Mouse (Mus musculus) bone marrow macrophage, adult 2 months (primary cell): ENCODE results near the gene Pdzrn4.

Experiments
- CTCF ChIP-seq: IDR thresholded peaks from 2 replicates; pipeline ENCODE4 v1.5.1; 2012; ENCODE audit warnings: low read depth, mild to moderate bottlenecking, low read length, moderate library complexity
- POLR2A ChIP-seq: IDR thresholded peaks from 2 replicates; pipeline ENCODE4 v1.6.1; 2012; ENCODE audit warnings: mild to moderate bottlenecking, low read depth, low read length, borderline replicate concordance

DNA sequence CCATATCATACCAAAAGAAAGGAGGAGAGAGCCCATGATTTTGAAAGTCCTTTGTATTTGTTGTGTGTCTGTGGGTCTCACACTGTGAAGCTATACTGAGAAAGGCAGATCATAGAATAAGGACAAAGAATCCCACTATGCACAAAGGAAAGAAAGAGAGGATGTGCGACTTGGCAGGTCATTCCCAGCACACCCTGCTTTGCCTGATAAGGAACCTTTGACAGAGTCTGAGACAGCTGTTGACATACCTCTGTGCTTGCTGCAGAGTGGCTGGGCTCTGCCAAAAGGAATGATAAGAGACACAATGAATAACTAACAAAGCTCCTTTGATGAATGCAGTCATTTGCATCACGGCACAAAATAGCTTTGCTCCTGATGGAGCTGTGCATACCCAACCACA, 232.5 kb downstream of the Pdzrn4 start:
- TF ChIP-seq POLR2A, result no peak
- no peak for TF ChIP-seq CTCF
